Mouse (Mus musculus): ENCODE data around the gene Pknox2. TPM values are rescaled to one million over a fixed set of nuclear protein-coding genes. Genes with fewer than 3 reads are reported as not detected.

The Pknox2 gene
- polyA plus RNA-seq, 1 experiment, result not detected

GRCm38 (mm10) chr9:37114286-37115267 is 32.6 kb downstream of the Pknox2 start:
- Histone ChIP-seq H3K4me3 (ENCODE audit: insufficient read depth, low read length) (no peak overlapping the region), H3K4me1 (ENCODE audit: control insufficient read depth, insufficient read depth, low read length) (no peaks in the 10 kb centered on the region), H3K27ac (ENCODE audit: insufficient read depth, low read depth, low read length) (no peak overlapping the region)
- TF ChIP-seq POLR2A (IDR thresholded peaks at IDR 0.05; ENCODE audit: borderline replicate concordance, low read depth, low read length), result no peak

GRCm38 (mm10) chr9:37107546-37107945 is 39.7 kb downstream of the Pknox2 start:
- no peaks in the 10 kb centered on the region for H3K4me1 ChIP-seq (ENCODE audit: control insufficient read depth, insufficient read depth, low read length)
- H3K4me3 ChIP-seq (ENCODE audit: insufficient read depth, low read length), result no peak overlapping the region
- TF ChIP-seq CTCF (IDR thresholded peaks at IDR 0.05; ENCODE audit: low read depth, low read length) (no peak), POLR2A (IDR thresholded peaks at IDR 0.05; ENCODE audit: borderline replicate concordance, low read depth, low read length) (no peak)
- no peak overlapping the region for H3K27ac ChIP-seq (ENCODE audit: insufficient read depth, low read depth, low read length)

- H3K4me3 ChIP-seq (ENCODE audit: insufficient read depth, low read length), result no peak overlapping the region
- no peak overlapping the region for H3K27ac ChIP-seq (ENCODE audit: insufficient read depth, low read depth, low read length)
- H3K4me1 ChIP-seq (ENCODE audit: control insufficient read depth, insufficient read depth, low read length), result no peaks in the 10 kb centered on the region
- TF ChIP-seq POLR2A (IDR thresholded peaks at IDR 0.05; ENCODE audit: borderline replicate concordance, low read depth, low read length), result no peak
These were observed 40.4 kb downstream of the Pknox2 start for GRCm38 (mm10) chr9:37106808-37107207.

GRCm38 (mm10) chr9:37104249-37104648 is 43.0 kb downstream of the Pknox2 start:
- Histone ChIP-seq H3K27ac (ENCODE audit: insufficient read depth, low read depth, low read length) (no peak overlapping the region), H3K4me3 (ENCODE audit: insufficient read depth, low read length) (no peak overlapping the region), H3K4me1 (ENCODE audit: control insufficient read depth, insufficient read depth, low read length) (no peaks in the 10 kb centered on the region)
- TF ChIP-seq CTCF (IDR thresholded peaks at IDR 0.05; ENCODE audit: low read depth, low read length) (no peak), POLR2A (IDR thresholded peaks at IDR 0.05; ENCODE audit: borderline replicate concordance, low read depth, low read length) (no peak)

- Histone ChIP-seq H3K4me1 (ENCODE audit: control insufficient read depth, insufficient read depth, low read length) (no peaks in the 10 kb centered on the region), H3K27ac (ENCODE audit: insufficient read depth, low read depth, low read length) (no peak overlapping the region), H3K4me3 (ENCODE audit: insufficient read depth, low read length) (no peak overlapping the region)
- TF ChIP-seq CTCF (IDR thresholded peaks at IDR 0.05; ENCODE audit: low read depth, low read length), result no peak
- TF ChIP-seq POLR2A (IDR thresholded peaks at IDR 0.05; ENCODE audit: borderline replicate concordance, low read depth, low read length), result no peak
These were observed 43.4 kb downstream of the Pknox2 start for GRCm38 (mm10) chr9:37103778-37104177.

- Histone ChIP-seq H3K27ac (ENCODE audit: insufficient read depth, low read depth, low read length) (no peak overlapping the region), H3K4me1 (ENCODE audit: control insufficient read depth, insufficient read depth, low read length) (no peaks in the 10 kb centered on the region), H3K4me3 (ENCODE audit: insufficient read depth, low read length) (no peak overlapping the region)
- TF ChIP-seq POLR2A (IDR thresholded peaks at IDR 0.05; ENCODE audit: borderline replicate concordance, low read depth, low read length) (no peak), CTCF (IDR thresholded peaks at IDR 0.05; ENCODE audit: low read depth, low read length) (no peak)
These were observed 45.9 kb downstream of the Pknox2 start for GRCm38 (mm10) chr9:37101059-37101940.

- no peaks in the 10 kb centered on the region for H3K4me1 ChIP-seq (ENCODE audit: control insufficient read depth, insufficient read depth, low read length)
- TF ChIP-seq POLR2A (IDR thresholded peaks at IDR 0.05; ENCODE audit: borderline replicate concordance, low read depth, low read length) (no peak), CTCF (IDR thresholded peaks at IDR 0.05; ENCODE audit: low read depth, low read length) (no peak)
- no peak overlapping the region for H3K4me3 ChIP-seq (ENCODE audit: insufficient read depth, low read length)
- no peak overlapping the region for H3K27ac ChIP-seq (ENCODE audit: insufficient read depth, low read depth, low read length)
These were observed 47.6 kb downstream of the Pknox2 start for GRCm38 (mm10) chr9:37099595-37099994.

GRCm38 (mm10) chr9:37098600-37098999 is 48.6 kb downstream of the Pknox2 start:
- no peak overlapping the region for H3K27ac ChIP-seq (ENCODE audit: insufficient read depth, low read depth, low read length)
- H3K4me3 ChIP-seq (ENCODE audit: insufficient read depth, low read length), result no peak overlapping the region
- no peak for TF ChIP-seq CTCF (IDR thresholded peaks at IDR 0.05; ENCODE audit: low read depth, low read length)
- no peak for TF ChIP-seq POLR2A (IDR thresholded peaks at IDR 0.05; ENCODE audit: borderline replicate concordance, low read depth, low read length)

GRCm38 (mm10) chr9:37094230-37094990 is 52.8 kb downstream of the Pknox2 start:
- TF ChIP-seq POLR2A (IDR thresholded peaks at IDR 0.05; ENCODE audit: borderline replicate concordance, low read depth, low read length), result no peak
- TF ChIP-seq CTCF (IDR thresholded peaks at IDR 0.05; ENCODE audit: low read depth, low read length), result no peak
- Histone ChIP-seq H3K4me3 (ENCODE audit: insufficient read depth, low read length) (no peak overlapping the region), H3K4me1 (ENCODE audit: control insufficient read depth, insufficient read depth, low read length) (no peaks in the 10 kb centered on the region), H3K27ac (ENCODE audit: insufficient read depth, low read depth, low read length) (no peak overlapping the region)

More at GRCm38 (mm10) chr9:37098600-37098999, 48.6 kb downstream of the Pknox2 start:
- no peaks in the 10 kb centered on the region for H3K4me1 ChIP-seq (ENCODE audit: control insufficient read depth, insufficient read depth, low read length)

Measured in bone marrow macrophage, adult 2 months (primary cell).